Mouse (Mus musculus): ENCODE data around the gene Ednrb. TPM values are rescaled to one million over a fixed set of nuclear protein-coding genes. Genes with fewer than 3 reads are reported as not detected.

The Ednrb gene
- polyA plus RNA-seq, 1 experiment: 0.19 TPM

DNA sequence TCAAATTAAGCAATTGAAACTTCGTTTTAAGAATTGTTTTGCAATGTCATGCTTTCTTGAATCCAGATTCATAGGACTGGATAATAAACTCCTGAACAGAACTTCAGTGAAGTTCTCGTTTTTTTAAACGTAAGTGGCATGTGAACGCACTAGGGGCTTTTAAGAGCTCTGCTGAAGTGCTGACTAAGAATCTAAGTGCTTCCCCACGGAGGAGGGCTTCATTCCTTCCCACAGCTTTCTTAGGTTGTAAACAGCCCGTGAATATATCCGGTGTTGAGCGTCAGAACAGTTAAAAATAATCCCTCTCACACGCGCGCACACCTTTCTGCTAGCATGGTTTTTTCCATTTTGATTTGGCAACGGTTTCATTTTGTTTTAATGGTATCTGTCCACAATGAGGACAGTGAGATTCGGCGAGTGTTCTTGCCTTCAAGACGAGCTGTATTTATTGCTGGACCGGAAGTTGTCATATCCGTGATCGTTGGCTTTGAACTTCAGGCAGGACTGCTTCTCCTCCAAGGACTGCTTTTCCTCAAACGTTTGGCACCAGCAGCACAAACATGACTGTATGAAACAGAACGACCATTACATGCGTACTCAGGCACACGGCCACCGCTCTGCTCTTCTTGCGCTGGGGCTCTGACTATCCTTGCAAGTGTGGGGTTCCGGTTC lies 27.4 kb downstream of the Ednrb start:
- H3K9me3 ChIP-seq (replicated peaks; ENCODE audit: control insufficient read depth, insufficient read depth, low read length, poor library complexity, severe bottlenecking): no peaks in the 10 kb centered on the region
- H3K4me1 ChIP-seq (ENCODE audit: control insufficient read depth, insufficient read depth, low read length): no peaks in the 10 kb centered on the region
- no peak overlapping the region for H3K9ac ChIP-seq (ENCODE audit: low read depth, poor library complexity, severe bottlenecking)
- no peaks in the 10 kb centered on the region for H3K27me3 ChIP-seq (ENCODE audit: control insufficient read depth, insufficient read depth, low read length, poor library complexity, severe bottlenecking)
- no peak overlapping the region for H3K27ac ChIP-seq (ENCODE audit: insufficient read depth, low read length)
- no peaks in the 10 kb centered on the region for H3K36me3 ChIP-seq (ENCODE audit: control insufficient read depth, insufficient read depth, low read length, poor library complexity, severe bottlenecking)
- no peak overlapping the region for H3K4me3 ChIP-seq (ENCODE audit: low read depth, low read length)
- no peak for TF ChIP-seq POLR2A (IDR thresholded peaks at IDR 0.05; ENCODE audit: insufficient read depth, low read length)
- no peak for TF ChIP-seq CTCF (IDR thresholded peaks at IDR 0.05; ENCODE audit: low read depth, low read length)
- no peak for TF ChIP-seq EP300 (IDR thresholded peaks at IDR 0.05; ENCODE audit: insufficient read depth, low read depth, low read length)

GRCm38 (mm10) chr14:103815542-103815941 lies 28.7 kb downstream of the Ednrb start:
- no peak overlapping the region for H3K27ac ChIP-seq (ENCODE audit: insufficient read depth, low read length)
- no peaks in the 10 kb centered on the region for H3K27me3 ChIP-seq (ENCODE audit: control insufficient read depth, insufficient read depth, low read length, poor library complexity, severe bottlenecking)
- H3K9ac ChIP-seq (ENCODE audit: low read depth, poor library complexity, severe bottlenecking): no peak overlapping the region
- no peaks in the 10 kb centered on the region for H3K4me1 ChIP-seq (ENCODE audit: control insufficient read depth, insufficient read depth, low read length)
- H3K4me3 ChIP-seq (ENCODE audit: low read depth, low read length): no peak overlapping the region
- no peaks in the 10 kb centered on the region for H3K36me3 ChIP-seq (ENCODE audit: control insufficient read depth, insufficient read depth, low read length, poor library complexity, severe bottlenecking)
- TF ChIP-seq EP300 (IDR thresholded peaks at IDR 0.05; ENCODE audit: insufficient read depth, low read depth, low read length) (no peak), POLR2A (IDR thresholded peaks at IDR 0.05; ENCODE audit: insufficient read depth, low read length) (no peak), CTCF (IDR thresholded peaks at IDR 0.05; ENCODE audit: low read depth, low read length) (no peak)
- no peaks in the 10 kb centered on the region for H3K9me3 ChIP-seq (replicated peaks; ENCODE audit: control insufficient read depth, insufficient read depth, low read length, poor library complexity, severe bottlenecking)

- no peak overlapping the region for H3K4me3 ChIP-seq (ENCODE audit: low read depth, low read length)
- H3K27me3 ChIP-seq (ENCODE audit: control insufficient read depth, insufficient read depth, low read length, poor library complexity, severe bottlenecking): no peaks in the 10 kb centered on the region
- H3K4me1 ChIP-seq (ENCODE audit: control insufficient read depth, insufficient read depth, low read length): no peaks in the 10 kb centered on the region
- H3K9me3 ChIP-seq (replicated peaks; ENCODE audit: control insufficient read depth, insufficient read depth, low read length, poor library complexity, severe bottlenecking): no peaks in the 10 kb centered on the region
- TF ChIP-seq CTCF (IDR thresholded peaks at IDR 0.05; ENCODE audit: low read depth, low read length) (no peak), POLR2A (IDR thresholded peaks at IDR 0.05; ENCODE audit: insufficient read depth, low read length) (no peak), EP300 (IDR thresholded peaks at IDR 0.05; ENCODE audit: insufficient read depth, low read depth, low read length) (no peak)
- H3K27ac ChIP-seq (ENCODE audit: insufficient read depth, low read length): no peak overlapping the region
- H3K9ac ChIP-seq (ENCODE audit: low read depth, poor library complexity, severe bottlenecking): no peak overlapping the region
- no peaks in the 10 kb centered on the region for H3K36me3 ChIP-seq (ENCODE audit: control insufficient read depth, insufficient read depth, low read length, poor library complexity, severe bottlenecking)
Observed at GRCm38 (mm10) chr14:103814015-103814691, 30.0 kb downstream of the Ednrb start.

DNA sequence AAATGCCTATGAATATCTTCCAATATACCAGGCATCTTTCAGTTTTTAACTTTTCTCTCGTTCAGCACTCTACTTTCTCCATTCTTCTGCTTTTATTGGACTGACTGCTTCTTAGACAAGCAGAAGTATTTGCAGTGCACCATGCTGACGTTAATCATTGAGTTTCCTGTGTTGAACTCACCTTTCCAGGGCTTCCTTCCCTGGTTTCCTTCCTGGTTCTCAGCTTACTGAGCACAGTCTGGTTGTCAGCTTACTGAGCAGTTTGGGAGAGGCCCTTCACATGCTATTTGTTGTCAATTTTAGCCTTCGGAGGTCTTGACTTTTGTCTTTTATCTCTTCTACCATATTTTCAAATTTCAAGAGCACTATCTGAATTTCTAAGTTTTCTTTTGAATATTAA lies 31.0 kb downstream of the Ednrb start:
- no peaks in the 10 kb centered on the region for H3K4me1 ChIP-seq (ENCODE audit: control insufficient read depth, insufficient read depth, low read length)
- no peak overlapping the region for H3K9ac ChIP-seq (ENCODE audit: low read depth, poor library complexity, severe bottlenecking)
- no peak overlapping the region for H3K4me3 ChIP-seq (ENCODE audit: low read depth, low read length)
- H3K9me3 ChIP-seq (replicated peaks; ENCODE audit: control insufficient read depth, insufficient read depth, low read length, poor library complexity, severe bottlenecking): no peaks in the 10 kb centered on the region
- H3K27ac ChIP-seq (ENCODE audit: insufficient read depth, low read length): no peak overlapping the region
- H3K27me3 ChIP-seq (ENCODE audit: control insufficient read depth, insufficient read depth, low read length, poor library complexity, severe bottlenecking): no peaks in the 10 kb centered on the region
- H3K36me3 ChIP-seq (ENCODE audit: control insufficient read depth, insufficient read depth, low read length, poor library complexity, severe bottlenecking): no peaks in the 10 kb centered on the region
- no peak for TF ChIP-seq POLR2A (IDR thresholded peaks at IDR 0.05; ENCODE audit: insufficient read depth, low read length)
- no peak for TF ChIP-seq CTCF (IDR thresholded peaks at IDR 0.05; ENCODE audit: low read depth, low read length)
- TF ChIP-seq EP300 (IDR thresholded peaks at IDR 0.05; ENCODE audit: insufficient read depth, low read depth, low read length): no peak

DNA sequence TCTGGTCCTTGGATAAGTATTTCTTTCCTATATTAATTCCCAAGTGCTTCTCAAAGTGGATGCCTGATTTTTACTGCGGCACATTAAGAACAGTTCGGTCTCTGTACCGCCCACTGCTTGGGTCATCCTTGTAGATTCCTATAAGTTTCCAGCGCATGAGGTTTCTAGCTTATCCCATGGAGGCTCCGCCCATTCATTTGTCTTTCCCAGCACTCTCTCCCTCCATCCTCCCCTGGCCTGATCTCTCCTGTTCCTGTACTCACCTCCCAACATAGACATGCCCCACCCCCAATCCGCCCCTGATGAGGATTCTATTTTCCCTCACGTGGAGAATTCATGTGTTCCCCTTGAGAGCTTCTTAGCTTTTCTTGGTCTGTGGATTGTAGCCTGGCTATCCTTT lies 32.9 kb downstream of the Ednrb start:
- Histone ChIP-seq H3K9ac (ENCODE audit: low read depth, poor library complexity, severe bottlenecking) (no peak overlapping the region), H3K4me1 (ENCODE audit: control insufficient read depth, insufficient read depth, low read length) (no peaks in the 10 kb centered on the region), H3K4me3 (ENCODE audit: low read depth, low read length) (no peak overlapping the region), H3K9me3 (replicated peaks; ENCODE audit: control insufficient read depth, insufficient read depth, low read length, poor library complexity, severe bottlenecking) (no peaks in the 10 kb centered on the region), H3K27me3 (ENCODE audit: control insufficient read depth, insufficient read depth, low read length, poor library complexity, severe bottlenecking) (no peaks in the 10 kb centered on the region), H3K27ac (ENCODE audit: insufficient read depth, low read length) (no peak overlapping the region), H3K36me3 (ENCODE audit: control insufficient read depth, insufficient read depth, low read length, poor library complexity, severe bottlenecking) (no peaks in the 10 kb centered on the region)
- TF ChIP-seq POLR2A (IDR thresholded peaks at IDR 0.05; ENCODE audit: insufficient read depth, low read length) (no peak), CTCF (IDR thresholded peaks at IDR 0.05; ENCODE audit: low read depth, low read length) (no peak), EP300 (IDR thresholded peaks at IDR 0.05; ENCODE audit: insufficient read depth, low read depth, low read length) (no peak)
